Mouse (Mus musculus): ENCODE measurements around the gene Gm3285. TPM values are rescaled to one million over a fixed set of nuclear protein-coding genes. Genes with fewer than 3 reads are reported as not detected.

The Gm3285 gene
- not detected in 2 replicates for polyA plus RNA-seq (2015; fragmentation: Nextera tagmentation; extraction: Ambion mirVana)

- no peak within 1 kb of the TSS for H3K4me2 ChIP-seq
- H3K27me3 ChIP-seq = no peaks in the 10 kb centered on the region
- H3K4me1 ChIP-seq = 0 out of 2 replicates have a peak, but pooled peaks cover 6% of the 10 kb centered on the region
- no peak within 1 kb of the TSS for H3K9ac ChIP-seq
- H3K36me3 ChIP-seq = no peaks in the 10 kb centered on the region
- 62% methylated on average over 7 of the region's 7 CpGs for WGBS
- H3K4me3 ChIP-seq (replicated peaks) = no peak within 1 kb of the TSS
- H3K27ac ChIP-seq = no peak within 1 kb of the TSS
- ATAC-seq (replicated peaks; ENCODE audit: low FRiP score) = no peak
- H3K9me3 ChIP-seq (replicated peaks) = no peaks in the 10 kb centered on the region; the same call in 1 of the 2 replicates
Measured at GRCm38 (mm10) chr10:77861675-77862074, at the start of gene Gm3285. TSS of gene Gm3285 (plus strand) at chr10:77861975.

- no peaks in the 10 kb centered on the region for H3K9me3 ChIP-seq (replicated peaks)
- no peak within 1 kb of the TSS for H3K4me3 ChIP-seq (replicated peaks)
- no peaks in the 10 kb centered on the region for H3K4me1 ChIP-seq
- no peak within 1 kb of the TSS for H3K9ac ChIP-seq
- H3K27me3 ChIP-seq = no peaks in the 10 kb centered on the region
- H3K27ac ChIP-seq = no peak within 1 kb of the TSS
- WGBS = 53% methylated on average over 4 of the region's 4 CpGs
- H3K36me3 ChIP-seq = no peaks in the 10 kb centered on the region
- no peak within 1 kb of the TSS for H3K4me2 ChIP-seq
- no peak for ATAC-seq (replicated peaks; ENCODE audit: low FRiP score)
Measured at GRCm38 (mm10) chr10:77814382-77814781, 47.4 kb upstream of the Gm3285 start, which contains the start of gene Gm2696. TSS of gene Gm2696 (plus strand) at chr10:77814682.

- WGBS = 30% methylated on average over 5 of the region's 5 CpGs
- H3K9ac ChIP-seq = no peak overlapping the region
- no peak overlapping the region for H3K4me3 ChIP-seq (replicated peaks)
- no peak overlapping the region for H3K4me2 ChIP-seq
- H3K4me1 ChIP-seq = no peaks in the 10 kb centered on the region
- ATAC-seq (replicated peaks; ENCODE audit: low FRiP score) = no peak
- no peaks in the 10 kb centered on the region for H3K9me3 ChIP-seq (replicated peaks)
- no peaks in the 10 kb centered on the region for H3K27me3 ChIP-seq
- no peaks in the 10 kb centered on the region for H3K36me3 ChIP-seq
- no peak overlapping the region for H3K27ac ChIP-seq
Measured at GRCm38 (mm10) chr10:77815514-77815913, 46.3 kb upstream of the Gm3285 start.

GRCm38 (mm10) chr10:77818523-77818922 lies 43.3 kb upstream of the Gm3285 start:
- H3K9ac ChIP-seq = no peak overlapping the region
- ATAC-seq (replicated peaks; ENCODE audit: low FRiP score) = no peak
- no peak overlapping the region for H3K4me3 ChIP-seq (replicated peaks)
- H3K4me2 ChIP-seq = no peak overlapping the region
- H3K27me3 ChIP-seq = no peaks in the 10 kb centered on the region
- H3K36me3 ChIP-seq = no peaks in the 10 kb centered on the region
- no peaks in the 10 kb centered on the region for H3K4me1 ChIP-seq
- WGBS = 96% methylated on average over 4 of the region's 4 CpGs
- no peaks in the 10 kb centered on the region for H3K9me3 ChIP-seq (replicated peaks)
- H3K27ac ChIP-seq = no peak overlapping the region

GRCm38 (mm10) chr10:77819203-77819602 lies 42.6 kb upstream of the Gm3285 start:
- Histone ChIP-seq H3K4me2 (no peak overlapping the region), H3K9ac (no peak overlapping the region), H3K9me3 (replicated peaks) (no peaks in the 10 kb centered on the region), H3K4me1 (no peaks in the 10 kb centered on the region), H3K27me3 (no peaks in the 10 kb centered on the region), H3K4me3 (replicated peaks) (no peak overlapping the region), H3K27ac (no peak overlapping the region), H3K36me3 (no peaks in the 10 kb centered on the region)
- WGBS = 51% methylated on average over 4 of the region's 4 CpGs
- ATAC-seq (replicated peaks; ENCODE audit: low FRiP score) = no peak

GRCm38 (mm10) chr10:77826951-77827350 lies 34.8 kb upstream of the Gm3285 start, which contains the start of gene Krtap10-4:
TSS of gene Krtap10-4 (minus strand) at chr10:77827095.
- 61% methylated on average over 6 of the region's 6 CpGs for WGBS
- Histone ChIP-seq H3K4me2 (no peak within 1 kb of the TSS), H3K9me3 (replicated peaks) (no peaks in the 10 kb centered on the region), H3K4me3 (replicated peaks) (no peak within 1 kb of the TSS), H3K36me3 (no peaks in the 10 kb centered on the region), H3K27me3 (no peaks in the 10 kb centered on the region), H3K9ac (no peak within 1 kb of the TSS), H3K4me1 (no peaks in the 10 kb centered on the region), H3K27ac (no peak within 1 kb of the TSS)
- ATAC-seq (replicated peaks; ENCODE audit: low FRiP score) = no peak

GRCm38 (mm10) chr10:77835647-77836046 lies 26.1 kb upstream of the Gm3285 start, which contains the start of gene Krtap10-10:
TSS of gene Krtap10-10 (plus strand) at chr10:77835947.
- H3K9ac ChIP-seq = no peak within 1 kb of the TSS
- no peak within 1 kb of the TSS for H3K4me2 ChIP-seq
- no peaks in the 10 kb centered on the region for H3K36me3 ChIP-seq
- H3K27me3 ChIP-seq = no peaks in the 10 kb centered on the region
- 70% methylated on average over 9 of the region's 9 CpGs for WGBS
- no peaks in the 10 kb centered on the region for H3K4me1 ChIP-seq
- no peak for ATAC-seq (replicated peaks; ENCODE audit: low FRiP score)
- H3K9me3 ChIP-seq (replicated peaks) = no peaks in the 10 kb centered on the region
- H3K27ac ChIP-seq = no peak within 1 kb of the TSS
- no peak within 1 kb of the TSS for H3K4me3 ChIP-seq (replicated peaks)

- H3K4me1 ChIP-seq = no peaks in the 10 kb centered on the region
- H3K4me3 ChIP-seq (replicated peaks) = no peak overlapping the region
- H3K27me3 ChIP-seq = no peaks in the 10 kb centered on the region
- H3K9ac ChIP-seq = no peak overlapping the region
- no peaks in the 10 kb centered on the region for H3K9me3 ChIP-seq (replicated peaks)
- no peak for ATAC-seq (replicated peaks; ENCODE audit: low FRiP score)
- H3K27ac ChIP-seq = no peak overlapping the region
- 70% methylated on average over 6 of the region's 6 CpGs for WGBS
- H3K36me3 ChIP-seq = no peaks in the 10 kb centered on the region
- H3K4me2 ChIP-seq = no peak overlapping the region
Measured at GRCm38 (mm10) chr10:77839006-77839405, 22.8 kb upstream of the Gm3285 start.

GRCm38 (mm10) chr10:77846503-77846902 lies 15.3 kb upstream of the Gm3285 start, which contains the start of gene Gm36176:
TSS of gene Gm36176 (plus strand) at chr10:77846803.
- H3K4me3 ChIP-seq (replicated peaks) = no peak within 1 kb of the TSS
- ATAC-seq (replicated peaks; ENCODE audit: low FRiP score) = no peak
- WGBS = 69% methylated on average over 3 of the region's 3 CpGs
- H3K27me3 ChIP-seq = no peaks in the 10 kb centered on the region
- H3K27ac ChIP-seq = no peak within 1 kb of the TSS
- H3K4me2 ChIP-seq = no peak within 1 kb of the TSS
- no peak within 1 kb of the TSS for H3K9ac ChIP-seq
- no peaks in the 10 kb centered on the region for H3K4me1 ChIP-seq
- H3K36me3 ChIP-seq = no peaks in the 10 kb centered on the region
- 0 out of 2 replicates have a peak, but pooled peaks cover 2% of the 10 kb centered on the region for H3K9me3 ChIP-seq (replicated peaks)

GRCm38 (mm10) chr10:77846961-77847360 lies 14.8 kb upstream of the Gm3285 start:
- H3K9ac ChIP-seq = no peak overlapping the region
- no peak for ATAC-seq (replicated peaks; ENCODE audit: low FRiP score)
- no peaks in the 10 kb centered on the region for H3K27me3 ChIP-seq
- WGBS = 36% methylated on average over 2 of the region's 2 CpGs
- no peaks in the 10 kb centered on the region for H3K36me3 ChIP-seq
- H3K4me3 ChIP-seq (replicated peaks) = no peak overlapping the region
- no peak overlapping the region for H3K27ac ChIP-seq
- H3K4me2 ChIP-seq = no peak overlapping the region
- H3K4me1 ChIP-seq = no peaks in the 10 kb centered on the region
- 0 out of 2 replicates have a peak, but pooled peaks cover 2% of the 10 kb centered on the region for H3K9me3 ChIP-seq (replicated peaks)

- Histone ChIP-seq H3K9me3 (replicated peaks) (0 out of 2 replicates have a peak, but pooled peaks cover 2% of the 10 kb centered on the region), H3K4me3 (replicated peaks) (no peak overlapping the region), H3K27me3 (no peaks in the 10 kb centered on the region), H3K36me3 (no peaks in the 10 kb centered on the region), H3K4me1 (no peaks in the 10 kb centered on the region), H3K27ac (no peak overlapping the region), H3K4me2 (no peak overlapping the region), H3K9ac (no peak overlapping the region)
- no peak for ATAC-seq (replicated peaks; ENCODE audit: low FRiP score)
- 70% methylated on average over 2 of the region's 2 CpGs for WGBS
Measured at GRCm38 (mm10) chr10:77847538-77847937, 14.2 kb upstream of the Gm3285 start.

- Histone ChIP-seq H3K27me3 (no peaks in the 10 kb centered on the region), H3K4me3 (replicated peaks) (no peak within 1 kb of the TSS), H3K27ac (no peak within 1 kb of the TSS), H3K36me3 (no peaks in the 10 kb centered on the region), H3K4me1 (no peaks in the 10 kb centered on the region), H3K4me2 (no peak within 1 kb of the TSS), H3K9me3 (replicated peaks) (no peaks in the 10 kb centered on the region), H3K9ac (no peak within 1 kb of the TSS)
- WGBS = 71% methylated on average over 9 of the region's 9 CpGs
- ATAC-seq (replicated peaks; ENCODE audit: low FRiP score) = no peak
Measured at GRCm38 (mm10) chr10:77852559-77852958, 9.2 kb upstream of the Gm3285 start, which contains the start of gene Gm10318. TSS of gene Gm10318 (plus strand) at chr10:77852859.

Data from kidney, embryonic 15.5 days (tissue).